9 mouse cellular contexts compared by ENCODE assay signal in the genomic region with DNA sequence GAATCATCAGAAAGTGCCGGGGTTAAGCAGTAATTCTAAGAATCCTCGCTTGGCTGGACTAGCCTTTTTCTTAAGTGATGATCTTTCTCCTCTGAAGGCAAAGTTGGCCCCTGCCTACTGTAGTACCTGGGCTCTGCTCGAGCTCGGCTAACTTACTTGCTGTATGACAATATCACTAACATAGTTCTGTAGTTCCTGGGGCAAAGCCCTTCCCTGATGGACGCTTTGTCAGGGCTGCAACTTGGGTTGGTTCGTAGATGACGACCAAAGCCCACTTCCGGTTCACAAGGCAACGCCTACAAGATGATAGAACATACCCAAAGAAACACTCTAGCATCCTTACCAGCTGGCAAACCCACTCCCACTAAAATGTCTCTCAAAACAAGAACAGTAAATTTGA. TPM values are rescaled to one million over a fixed set of nuclear protein-coding genes. Genes with fewer than 3 reads are reported as not detected.
A peak's percentile ranks its signal among the peaks of the same experiment; 100 is the strongest.
DNase-seq lines count a peak whose midpoint lies in the region; ATAC-seq and TF ChIP-seq lines count a peak whose summit lies in the region.
"Had no signal": no experiment of that assay in that cellular context is flagged by ENCODE, and none has a peak within 500 bp of the region (broad histone marks: within the 10 kb centered on the region; RNA-seq: fewer than 3 reads in every experiment).

No protein-coding gene starts in this region.

- H3K36me3 ChIP-seq in kidney, embryonic 16.5 days (ENCODE audit: insufficient read depth, low read length) = peaks cover 8% of the 10 kb centered on the region
- no peaks in the 10 kb centered on the region for H3K36me3 ChIP-seq in ES-Bruce4 (ENCODE audit: control insufficient read depth, insufficient read depth, low read length, poor library complexity, severe bottlenecking)
- H3K36me3 ChIP-seq in liver, embryonic 15.5 days (replicated peaks) = peaks cover under 1% of the 10 kb centered on the region
- peaks cover 12% of the 10 kb centered on the region; the same call in 1 of the 2 replicates for H3K36me3 ChIP-seq in forebrain, embryonic 13.5 days (ENCODE audit: poor library complexity, severe bottlenecking)
- H3K36me3 ChIP-seq: limb, embryonic 15.5 days had no signal

- H3K4me2 ChIP-seq in kidney, embryonic 16.5 days (replicated peaks; ENCODE audit: low read depth, low read length) = no peak overlapping the region
- H3K4me2 ChIP-seq in liver, embryonic 15.5 days = no peak overlapping the region
- H3K4me2 ChIP-seq in forebrain, embryonic 13.5 days = no peak overlapping the region

- peak overlapping the region; percentile 95 for H3K27ac ChIP-seq in kidney, embryonic 16.5 days (ENCODE audit: low read length)
- H3K27ac ChIP-seq in ES-Bruce4 (ENCODE audit: insufficient read depth, low read length) = peak overlapping the region; percentile 81
- H3K27ac ChIP-seq in liver, embryonic 15.5 days (replicated peaks) = peak overlapping the region; percentile 68; the same call in 1 of the 2 replicates
- H3K27ac ChIP-seq in forebrain, embryonic 13.5 days = no peak overlapping the region

- peaks cover 1% of the 10 kb centered on the region; the same call in 1 of the 2 replicates for H3K9me3 ChIP-seq in kidney, embryonic 16.5 days (ENCODE audit: low read length)
- no peaks in the 10 kb centered on the region for H3K9me3 ChIP-seq in ES-Bruce4 (replicated peaks; ENCODE audit: control insufficient read depth, insufficient read depth, low read length, poor library complexity, severe bottlenecking)
- no peaks in the 10 kb centered on the region for H3K9me3 ChIP-seq in liver, embryonic 15.5 days (replicated peaks)
- H3K9me3 ChIP-seq in forebrain, embryonic 13.5 days (replicated peaks) = 0 out of 2 replicates have a peak, but pooled peaks cover 2% of the 10 kb centered on the region
- H3K9me3 ChIP-seq: limb, embryonic 15.5 days had no signal

- peak; percentile 87 for DNase-seq in heart, adult 11 months
- no peak for DNase-seq in heart, postnatal 10 days
- DNase-seq in kidney, adult 18-20 months = no peak
- DNase-seq in frontal cortex, postnatal 36 days (ENCODE audit: low spot score in 2 of 2) = no peak

- WGBS in kidney, embryonic 16.5 days = 87% methylated on average over 9 of the region's 9 CpGs
- WGBS in liver, embryonic 15.5 days (ENCODE audit: insufficient replicate concordance) = 65% methylated on average over 9 of the region's 9 CpGs
- 93% methylated on average over 9 of the region's 9 CpGs for WGBS in forebrain, embryonic 13.5 days

- no peak for ATAC-seq in kidney, embryonic 16.5 days (ENCODE audit: low FRiP score, low TSS enrichment)
- ATAC-seq in liver, embryonic 15.5 days (ENCODE audit: insufficient read depth) = no peak
- no peak for ATAC-seq in forebrain, embryonic 13.5 days

- no peaks in the 10 kb centered on the region for H3K27me3 ChIP-seq in kidney, embryonic 16.5 days (ENCODE audit: insufficient read depth, low read length)
- no peaks in the 10 kb centered on the region for H3K27me3 ChIP-seq in ES-Bruce4 (ENCODE audit: control insufficient read depth, insufficient read depth, low read length, poor library complexity, severe bottlenecking)
- H3K27me3 ChIP-seq in liver, embryonic 15.5 days = no peaks in the 10 kb centered on the region
- no peaks in the 10 kb centered on the region for H3K27me3 ChIP-seq in forebrain, embryonic 13.5 days
- H3K27me3 ChIP-seq: limb, embryonic 15.5 days had no signal

- H3K4me1 ChIP-seq in kidney, embryonic 16.5 days (ENCODE audit: insufficient read depth, low read length) = peaks cover 23% of the 10 kb centered on the region
- H3K4me1 ChIP-seq in ES-Bruce4 (ENCODE audit: control insufficient read depth, insufficient read depth, low read length) = no peaks in the 10 kb centered on the region
- peaks cover 17% of the 10 kb centered on the region for H3K4me1 ChIP-seq in liver, embryonic 15.5 days (replicated peaks)
- peaks cover 9% of the 10 kb centered on the region for H3K4me1 ChIP-seq in forebrain, embryonic 13.5 days

- intact Hi-C loops in heart, postnatal 10 days (cut with DNase I) = no loop called here

- no peak overlapping the region for H3K4me3 ChIP-seq in kidney, embryonic 16.5 days (ENCODE audit: low read length)
- no peak overlapping the region for H3K4me3 ChIP-seq in ES-Bruce4 (ENCODE audit: low read depth, low read length)
- no peak overlapping the region for H3K4me3 ChIP-seq in liver, embryonic 15.5 days (replicated peaks)
- no peak overlapping the region for H3K4me3 ChIP-seq in forebrain, embryonic 13.5 days
- H3K4me3 ChIP-seq: limb, embryonic 15.5 days had no signal

- peak overlapping the region; percentile 55 for H3K9ac ChIP-seq in kidney, embryonic 16.5 days (replicated peaks; ENCODE audit: low read length)
- H3K9ac ChIP-seq in ES-Bruce4 (ENCODE audit: low read depth, poor library complexity, severe bottlenecking) = peak overlapping the region; percentile 34; the same call in 1 of the 2 replicates
- H3K9ac ChIP-seq in liver, embryonic 15.5 days = no peak overlapping the region
- no peak overlapping the region for H3K9ac ChIP-seq in forebrain, embryonic 13.5 days
- H3K9ac ChIP-seq: limb, embryonic 15.5 days had no signal

- no peak for TF ChIP-seq CTCF in ES-Bruce4 (IDR thresholded peaks at IDR 0.05; ENCODE audit: low read depth, low read length)

- no peak for TF ChIP-seq POLR2A in ES-Bruce4 (IDR thresholded peaks at IDR 0.05; ENCODE audit: insufficient read depth, low read length)

- no peak for TF ChIP-seq EP300 in ES-Bruce4 (IDR thresholded peaks at IDR 0.05; ENCODE audit: insufficient read depth, low read depth, low read length)

RNA-seq across cellular contexts. Expression of gene Zbtb38, which starts 47.7 kb away (rescaled TPM):
- total RNA-seq in heart, postnatal 10 days (2021) = 10 to 100 TPM; 30.2 to 37.0 TPM
- 22.1 and 24.8 TPM in 2 replicates for polyA plus RNA-seq in kidney, embryonic 16.5 days (2015; fragmentation: Nextera tagmentation; extraction: Ambion mirVana)
- polyA plus RNA-seq in ES-Bruce4 (2011; ENCODE audit: insufficient read depth, insufficient read length, low read depth, missing spikeins) = 23.8 and 28.1 TPM in 2 replicates
- polyA plus RNA-seq in liver, embryonic 15.5 days (2015; fragmentation: Nextera tagmentation; extraction: Ambion mirVana) = 5.3 and 5.9 TPM in 2 replicates
- polyA plus RNA-seq in forebrain, embryonic 13.5 days (2015; fragmentation: Nextera tagmentation; extraction: Ambion mirVana) = 30.5 and 30.8 TPM in 2 replicates

Comparison
In these comparisons a context has a peak if more than half of its experiments do, and no peak if none do; other contexts are left out.
1. H3K9ac ChIP-seq: peak in kidney, embryonic 16.5 days (single experiment) and ES-Bruce4 (single experiment); none in liver, embryonic 15.5 days (single experiment) and forebrain, embryonic 13.5 days (single experiment).